Mouse (Mus musculus) forebrain, embryonic 13.5 days (tissue): ENCODE results near the gene Gnaq. TPM values are rescaled to one million over a fixed set of nuclear protein-coding genes. Genes with fewer than 3 reads are reported as not detected.

Experiments
- ATAC-seq: fragments of 200-750 bp; cut with Nextera tagmentation; 2 replicates; pipeline ENCODE4 v1.8.0; 2017
- H3K27ac ChIP-seq: fragments of 300-500 bp; sonication (generic); 2 replicates; pipeline ENCODE4 v1.5.1; 2015; ENCODE audit warnings: inconsistent platforms, mild to moderate bottlenecking, moderate library complexity
- H3K27me3 ChIP-seq: fragments of 300-500 bp; sonication (generic); 2 replicates; pipeline ENCODE4 v1.6.1; 2015; ENCODE audit warnings: mild to moderate bottlenecking, inconsistent platforms
- H3K36me3 ChIP-seq: fragments of 300-500 bp; sonication (generic); 2 replicates; pipeline ENCODE4 v1.6.1; 2015; ENCODE audit warnings: mild to moderate bottlenecking, inconsistent platforms; ENCODE audit not compliant: poor library complexity, severe bottlenecking
- H3K4me1 ChIP-seq: fragments of 300-500 bp; sonication (generic); 2 replicates; pipeline ENCODE4 v1.6.1; 2015; ENCODE audit warnings: inconsistent platforms
- H3K4me2 ChIP-seq: fragments of 300-500 bp; sonication (generic); 2 replicates; pipeline ENCODE4 v1.6.1; 2015; ENCODE audit warnings: inconsistent platforms, mild to moderate bottlenecking, moderate library complexity
- H3K4me3 ChIP-seq: fragments of 300-500 bp; sonication (generic); 2 replicates; pipeline ENCODE4 v1.5.1; 2015; ENCODE audit warnings: mild to moderate bottlenecking, inconsistent platforms
- H3K9ac ChIP-seq: fragments of 300-500 bp; sonication (generic); 2 replicates; pipeline ENCODE4 v1.6.1; 2015; ENCODE audit warnings: mild to moderate bottlenecking, inconsistent platforms
- H3K9me3 ChIP-seq: fragments of 300-500 bp; sonication (generic); replicated peaks from 2 replicates; pipeline ENCODE4 v1.6.1; 2016; ENCODE audit warnings: inconsistent platforms
- WGBS: fragments of 180-500 bp; shearing (Covaris S2); methylation state at CpG from one replicate; pipeline ENCODE4 v1.1.7; 2015; 5-methylcytosine and 5-hydroxymethylcytosine counted together
- polyA plus RNA-seq: library from polyadenylated mRNA; unstranded; fragments of >200 nt; fragmentation: Nextera tagmentation; extraction: Ambion mirVana; gene quantifications from 2 replicates; pipeline ENCODE4 v1.2.1, GENCODE M21; 2015

Gnaq gene
- polyA plus RNA-seq, 1 experiment from 2014 or later, result 55.5 TPM

DNA sequence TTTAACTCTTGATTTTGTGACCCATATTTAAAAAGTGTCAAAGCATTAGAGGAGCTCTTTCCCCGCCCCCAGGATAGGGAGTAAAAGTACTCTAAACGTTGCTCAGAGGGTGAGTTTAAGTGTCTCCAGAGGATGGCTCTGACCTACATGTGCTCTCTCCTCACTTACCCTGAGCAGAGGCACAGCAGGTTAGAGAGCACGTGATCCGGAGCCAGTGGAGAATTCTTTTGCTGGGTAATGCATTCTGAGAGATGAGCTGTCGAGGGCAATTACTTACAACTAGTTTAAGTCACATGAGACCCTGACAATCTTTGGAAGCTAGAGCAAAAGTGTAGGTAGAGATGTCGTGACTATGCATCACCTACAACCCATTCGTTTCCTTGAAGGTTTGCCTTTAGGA is 168.7 kb downstream of the Gnaq start:
- H3K27ac ChIP-seq, result no peak overlapping the region
- H3K27me3 ChIP-seq, result no peaks in the 10 kb centered on the region
- no peaks in the 10 kb centered on the region for H3K4me1 ChIP-seq
- no peak overlapping the region for H3K4me3 ChIP-seq
- 81% methylated on average over 7 of the region's 7 CpGs for WGBS
- no peak overlapping the region for H3K4me2 ChIP-seq
- peak; percentile 53; the same call in 1 of the 2 replicates for ATAC-seq
- no peak overlapping the region for H3K9ac ChIP-seq
- no peaks in the 10 kb centered on the region for H3K9me3 ChIP-seq
- H3K36me3 ChIP-seq, result no peaks in the 10 kb centered on the region

- H3K9ac ChIP-seq, result no peak overlapping the region
- peaks cover 6% of the 10 kb centered on the region for H3K4me1 ChIP-seq
- H3K27me3 ChIP-seq, result no peaks in the 10 kb centered on the region
- no peak for ATAC-seq
- H3K27ac ChIP-seq, result no peak overlapping the region
- no peaks in the 10 kb centered on the region for H3K36me3 ChIP-seq
- no peaks in the 10 kb centered on the region for H3K9me3 ChIP-seq
- no peak overlapping the region for H3K4me2 ChIP-seq
- H3K4me3 ChIP-seq, result no peak overlapping the region
Measured at GRCm38 (mm10) chr19:16309031-16309430, 176.4 kb downstream of the Gnaq start.

DNA sequence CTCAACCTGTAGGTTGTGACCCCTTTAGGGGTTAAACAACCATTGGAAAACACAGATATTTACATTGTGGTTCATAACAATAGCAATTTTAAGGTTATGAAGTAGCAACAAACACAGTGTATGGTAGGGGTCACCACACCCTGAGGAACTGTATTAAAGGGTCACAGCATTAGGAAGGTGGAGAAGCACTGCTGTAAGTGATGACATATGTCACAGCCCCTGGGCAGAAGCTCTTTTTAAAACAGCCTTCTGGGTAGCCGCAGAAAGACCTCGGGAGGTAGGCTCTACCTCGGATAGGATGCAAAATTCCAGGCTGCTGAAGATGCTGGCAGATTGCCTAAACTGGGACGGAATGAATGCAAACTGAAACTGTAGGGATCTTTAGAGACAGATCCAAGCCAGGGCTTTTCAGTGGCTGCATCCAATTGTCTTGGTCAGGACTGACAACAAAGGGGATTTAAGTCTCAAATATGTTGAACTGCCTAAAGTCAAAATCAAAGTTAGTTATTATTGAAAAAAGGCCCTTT is 181.7 kb downstream of the Gnaq start:
- Histone ChIP-seq H3K27ac (no peak overlapping the region), H3K9me3 (no peaks in the 10 kb centered on the region), H3K9ac (no peak overlapping the region), H3K4me3 (no peak overlapping the region), H3K27me3 (no peaks in the 10 kb centered on the region), H3K4me1 (peaks cover 12% of the 10 kb centered on the region), H3K4me2 (no peak overlapping the region), H3K36me3 (peaks cover 6% of the 10 kb centered on the region; the same call in 1 of the 2 replicates)
- 25% methylated on average over 4 of the region's 4 CpGs for WGBS
- peak; percentile 53; the same call in 1 of the 2 replicates for ATAC-seq

- Histone ChIP-seq H3K9ac (no peak overlapping the region), H3K27ac (no peak overlapping the region), H3K9me3 (no peaks in the 10 kb centered on the region), H3K4me1 (peaks cover 12% of the 10 kb centered on the region), H3K36me3 (peaks cover 6% of the 10 kb centered on the region; the same call in 1 of the 2 replicates), H3K4me3 (no peak overlapping the region), H3K27me3 (no peaks in the 10 kb centered on the region), H3K4me2 (no peak overlapping the region)
- no peak for ATAC-seq
- 95% methylated on average over 4 of the region's 4 CpGs for WGBS
Measured at GRCm38 (mm10) chr19:16315525-16315924, 182.9 kb downstream of the Gnaq start.

DNA sequence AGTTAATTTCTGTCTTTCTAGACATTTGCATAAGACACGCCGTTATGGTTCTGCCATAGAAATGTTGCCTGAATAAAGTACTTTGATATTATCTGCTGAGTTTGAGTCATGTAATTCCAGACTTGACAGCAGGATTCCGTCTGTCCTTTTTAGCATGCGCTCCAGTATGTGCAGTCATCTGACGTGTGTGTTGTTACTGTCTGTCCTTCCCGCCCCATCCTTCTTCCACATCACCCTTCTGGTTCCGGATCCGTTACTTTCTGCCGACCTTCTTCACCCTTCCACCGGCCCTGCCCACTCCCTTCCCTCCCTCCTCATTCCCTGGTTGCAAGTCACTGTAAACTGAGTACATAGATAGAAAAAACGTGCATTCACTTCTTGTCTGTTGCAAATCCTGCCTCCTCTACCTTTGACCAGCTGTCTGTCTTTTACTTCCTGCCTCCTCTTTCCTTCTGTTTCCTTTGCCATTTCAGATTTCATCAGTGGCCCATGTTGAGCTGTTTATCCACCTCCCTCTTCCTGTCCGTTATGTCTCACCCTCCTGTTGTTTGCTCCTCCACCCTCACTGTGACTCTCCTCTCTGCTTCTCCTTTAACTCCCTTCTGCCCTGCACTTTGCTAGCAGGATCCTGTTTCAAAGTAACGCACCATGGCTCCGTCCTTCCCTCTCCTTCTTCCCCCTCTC is 185.6 kb downstream of the Gnaq start:
- H3K4me2 ChIP-seq, result no peak overlapping the region
- H3K27ac ChIP-seq, result no peak overlapping the region
- H3K36me3 ChIP-seq, result peaks cover 6% of the 10 kb centered on the region; the same call in 1 of the 2 replicates
- ATAC-seq, result no peak
- no peaks in the 10 kb centered on the region for H3K27me3 ChIP-seq
- H3K9me3 ChIP-seq, result no peaks in the 10 kb centered on the region
- peaks cover 12% of the 10 kb centered on the region for H3K4me1 ChIP-seq
- no peak overlapping the region for H3K9ac ChIP-seq
- H3K4me3 ChIP-seq, result no peak overlapping the region
- 77% methylated on average over 14 of the region's 14 CpGs for WGBS

- 92% methylated on average over 7 of the region's 7 CpGs for WGBS
- Histone ChIP-seq H3K4me2 (no peak overlapping the region), H3K4me1 (0 out of 2 replicates have a peak, but pooled peaks cover under 1% of the 10 kb centered on the region), H3K9ac (no peak overlapping the region), H3K36me3 (peaks cover 6% of the 10 kb centered on the region; the same call in 1 of the 2 replicates), H3K9me3 (no peaks in the 10 kb centered on the region), H3K27ac (no peak overlapping the region), H3K27me3 (no peaks in the 10 kb centered on the region), H3K4me3 (no peak overlapping the region)
- ATAC-seq, result no peak
Measured at GRCm38 (mm10) chr19:16319986-16320385, 187.4 kb downstream of the Gnaq start.

GRCm38 (mm10) chr19:16322986-16323385 is 190.4 kb downstream of the Gnaq start:
- Histone ChIP-seq H3K9me3 (no peaks in the 10 kb centered on the region), H3K27me3 (no peaks in the 10 kb centered on the region), H3K27ac (no peak overlapping the region), H3K4me1 (peaks cover 22% of the 10 kb centered on the region), H3K4me3 (no peak overlapping the region), H3K9ac (no peak overlapping the region), H3K36me3 (no peaks in the 10 kb centered on the region), H3K4me2 (no peak overlapping the region)
- ATAC-seq, result no peak
- WGBS, result 91% methylated on average over 6 of the region's 6 CpGs

- no peak overlapping the region for H3K4me2 ChIP-seq
- peaks cover 35% of the 10 kb centered on the region for H3K4me1 ChIP-seq
- H3K36me3 ChIP-seq, result no peaks in the 10 kb centered on the region
- no peak overlapping the region for H3K9ac ChIP-seq
- WGBS, result 88% methylated on average over 3 of the region's 3 CpGs
- H3K9me3 ChIP-seq, result no peaks in the 10 kb centered on the region
- H3K27me3 ChIP-seq, result no peaks in the 10 kb centered on the region
- no peak overlapping the region for H3K27ac ChIP-seq
- no peak for ATAC-seq
- no peak overlapping the region for H3K4me3 ChIP-seq
Measured at GRCm38 (mm10) chr19:16324239-16324638, 191.6 kb downstream of the Gnaq start.

DNA sequence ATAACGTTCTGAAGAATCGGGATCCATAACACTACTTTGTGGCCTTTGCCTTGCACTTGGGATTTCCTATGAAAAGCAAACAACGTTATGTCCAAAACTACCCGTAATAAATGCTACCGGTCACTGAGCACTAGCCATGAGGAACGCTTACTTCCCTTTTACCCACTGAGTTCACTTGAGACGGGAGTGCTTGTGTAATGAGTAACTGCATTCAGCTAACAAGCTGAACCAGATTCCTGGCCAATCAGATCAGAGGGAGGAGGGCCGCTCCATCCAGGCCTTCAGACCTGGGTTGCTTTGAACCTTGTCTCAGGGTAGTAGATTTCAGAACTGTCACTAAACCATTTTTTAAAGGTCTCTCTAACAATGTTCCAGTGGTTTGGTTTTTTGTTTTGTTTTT is 193.3 kb downstream of the Gnaq start:
- no peak for ATAC-seq
- H3K9ac ChIP-seq, result no peak overlapping the region
- H3K4me3 ChIP-seq, result no peak overlapping the region
- H3K4me1 ChIP-seq, result peaks cover 39% of the 10 kb centered on the region
- H3K9me3 ChIP-seq, result no peaks in the 10 kb centered on the region
- H3K27me3 ChIP-seq, result no peaks in the 10 kb centered on the region
- no peak overlapping the region for H3K27ac ChIP-seq
- no peaks in the 10 kb centered on the region for H3K36me3 ChIP-seq
- no peak overlapping the region for H3K4me2 ChIP-seq
- 56% methylated on average over 8 of the region's 8 CpGs for WGBS

DNA sequence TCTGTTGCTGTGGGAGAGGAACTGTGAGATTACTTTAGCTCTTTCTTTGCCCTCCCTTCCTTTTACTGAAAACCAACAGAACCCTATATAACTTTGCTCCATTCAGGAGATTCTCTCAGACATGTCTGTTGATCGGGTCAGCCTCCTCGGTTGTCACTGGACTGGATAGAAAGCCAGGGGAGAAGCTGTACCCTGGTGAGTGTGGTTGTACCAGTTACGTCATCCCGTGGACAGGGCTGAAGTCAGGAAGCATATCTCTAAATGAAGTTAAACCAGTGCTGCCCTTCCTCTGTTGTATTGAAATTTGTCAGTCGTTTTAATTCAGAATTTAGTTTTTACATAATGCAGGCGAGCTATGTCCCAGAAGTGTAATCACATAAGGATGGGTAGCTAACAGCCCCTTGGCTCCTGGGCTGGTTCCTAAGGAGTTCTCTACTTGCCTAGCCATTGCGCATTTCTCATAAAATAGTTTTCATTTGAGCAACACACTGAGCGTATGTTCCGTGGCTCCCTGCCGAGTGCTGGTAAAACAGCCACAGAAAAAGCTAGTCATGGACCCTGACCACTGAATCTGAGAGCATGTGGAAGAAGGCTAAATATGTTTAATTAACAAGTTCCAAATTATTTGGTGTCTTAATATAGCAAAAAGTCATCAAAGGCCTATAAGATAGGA is 194.9 kb downstream of the Gnaq start:
- no peak overlapping the region for H3K4me3 ChIP-seq
- peak; percentile 50 for ATAC-seq
- no peaks in the 10 kb centered on the region for H3K27me3 ChIP-seq
- peaks cover 39% of the 10 kb centered on the region for H3K4me1 ChIP-seq
- H3K27ac ChIP-seq, result peak overlapping the region; percentile 66; the same call in 1 of the 2 replicates
- peak overlapping the region; percentile 33 for H3K4me2 ChIP-seq
- no peak overlapping the region for H3K9ac ChIP-seq
- no peaks in the 10 kb centered on the region for H3K36me3 ChIP-seq
- 58% methylated on average over 10 of the region's 10 CpGs for WGBS
- no peaks in the 10 kb centered on the region for H3K9me3 ChIP-seq

- Histone ChIP-seq H3K4me3 (no peak overlapping the region), H3K9ac (no peak overlapping the region), H3K4me1 (peaks cover 39% of the 10 kb centered on the region), H3K27me3 (no peaks in the 10 kb centered on the region), H3K36me3 (no peaks in the 10 kb centered on the region), H3K27ac (peak overlapping the region; percentile 66), H3K9me3 (no peaks in the 10 kb centered on the region), H3K4me2 (peak overlapping the region; percentile 33)
- WGBS, result 13% methylated on average over 7 of the region's 7 CpGs
- peak; percentile 82 for ATAC-seq
Measured at GRCm38 (mm10) chr19:16328074-16328850, 195.6 kb downstream of the Gnaq start.

- Histone ChIP-seq H3K9ac (no peak overlapping the region), H3K4me3 (no peak overlapping the region), H3K27me3 (no peaks in the 10 kb centered on the region), H3K27ac (0 out of 2 replicates have a peak overlapping the region, but pooled peaks have one; percentile 66), H3K9me3 (no peaks in the 10 kb centered on the region), H3K4me2 (no peak overlapping the region), H3K4me1 (peaks cover 39% of the 10 kb centered on the region), H3K36me3 (0 out of 2 replicates have a peak, but pooled peaks cover 1% of the 10 kb centered on the region)
- ATAC-seq, result no peak
Measured at GRCm38 (mm10) chr19:16329056-16329455, 196.4 kb downstream of the Gnaq start.
